Mouse (Mus musculus): ENCODE results near the gene Ap2s1. TPM values are rescaled to one million over a fixed set of nuclear protein-coding genes. Genes with fewer than 3 reads are reported as not detected.
"Not testable (repeated sequence)": the region's sequence is repeated elsewhere in the genome, so short reads cannot be mapped to it uniquely, and the experiment has no call there.

Gene Ap2s1
- polyA plus RNA-seq, 1 experiment from 2014 or later = 262 TPM

GRCm38 (mm10) chr7:16708244-16708643 lies 30.0 kb upstream of the Ap2s1 start:
- Histone ChIP-seq H3K27me3 (ENCODE audit: insufficient read depth, low read length) (no peaks in the 10 kb centered on the region), H3K4me3 (replicated peaks; ENCODE audit: low read depth, low read length) (no peak overlapping the region), H3K36me3 (ENCODE audit: insufficient read depth, low read length) (no peaks in the 10 kb centered on the region), H3K9me3 (replicated peaks; ENCODE audit: low read length) (no peaks in the 10 kb centered on the region), H3K4me2 (ENCODE audit: low read length) (no peak overlapping the region), H3K9ac (ENCODE audit: low read depth, low read length) (no peak overlapping the region), H3K4me1 (replicated peaks; ENCODE audit: insufficient read depth, low read length) (no peaks in the 10 kb centered on the region), H3K27ac (no peak overlapping the region)
- TF ChIP-seq CTCF (IDR thresholded peaks at IDR 0.05; ENCODE audit: low read depth) = no peak
- ATAC-seq (replicated peaks; ENCODE audit: low FRiP score, low read depth) (no peak), DNase-seq (ENCODE audit: low spot score) (no peak)
- 32% methylated on average over 9 of the region's 9 CpGs for WGBS

DNA sequence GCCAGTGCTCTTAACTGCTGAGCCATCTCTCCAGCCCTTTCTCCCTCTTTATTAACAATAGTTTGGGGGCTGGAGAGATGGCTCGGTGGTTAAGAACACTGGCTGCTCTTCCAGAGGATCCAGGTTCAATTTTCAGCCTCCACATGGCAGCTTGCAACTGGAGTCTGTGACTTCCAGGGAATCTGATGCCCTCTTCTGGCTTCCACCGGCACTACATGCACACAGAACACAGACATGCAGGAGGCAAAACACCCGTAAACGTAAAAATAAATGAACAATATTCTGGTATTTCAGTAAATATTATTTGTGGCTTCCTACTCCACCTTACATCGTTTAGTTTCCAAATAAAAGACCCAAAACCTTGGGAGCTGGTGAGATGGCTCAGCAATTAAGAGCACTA lies 27.6 kb upstream of the Ap2s1 start:
- H3K27me3 ChIP-seq (ENCODE audit: insufficient read depth, low read length) = no peaks in the 10 kb centered on the region
- no peaks in the 10 kb centered on the region for H3K36me3 ChIP-seq (ENCODE audit: insufficient read depth, low read length)
- no peak for DNase-seq (ENCODE audit: low spot score)
- H3K4me3 ChIP-seq (replicated peaks; ENCODE audit: low read depth, low read length) = no peak overlapping the region
- 78% methylated on average over 5 of the region's 5 CpGs for WGBS
- ATAC-seq (replicated peaks; ENCODE audit: low FRiP score, low read depth) = no peak
- TF ChIP-seq CTCF (IDR thresholded peaks at IDR 0.05; ENCODE audit: low read depth) = peak; percentile 39; the same call in 1 of the 2 replicates
- no peaks in the 10 kb centered on the region for H3K9me3 ChIP-seq (replicated peaks; ENCODE audit: low read length)
- no peaks in the 10 kb centered on the region for H3K4me1 ChIP-seq (replicated peaks; ENCODE audit: insufficient read depth, low read length)
- H3K4me2 ChIP-seq (ENCODE audit: low read length) = no peak overlapping the region
- H3K9ac ChIP-seq (ENCODE audit: low read depth, low read length) = no peak overlapping the region
- H3K27ac ChIP-seq = no peak overlapping the region

DNA sequence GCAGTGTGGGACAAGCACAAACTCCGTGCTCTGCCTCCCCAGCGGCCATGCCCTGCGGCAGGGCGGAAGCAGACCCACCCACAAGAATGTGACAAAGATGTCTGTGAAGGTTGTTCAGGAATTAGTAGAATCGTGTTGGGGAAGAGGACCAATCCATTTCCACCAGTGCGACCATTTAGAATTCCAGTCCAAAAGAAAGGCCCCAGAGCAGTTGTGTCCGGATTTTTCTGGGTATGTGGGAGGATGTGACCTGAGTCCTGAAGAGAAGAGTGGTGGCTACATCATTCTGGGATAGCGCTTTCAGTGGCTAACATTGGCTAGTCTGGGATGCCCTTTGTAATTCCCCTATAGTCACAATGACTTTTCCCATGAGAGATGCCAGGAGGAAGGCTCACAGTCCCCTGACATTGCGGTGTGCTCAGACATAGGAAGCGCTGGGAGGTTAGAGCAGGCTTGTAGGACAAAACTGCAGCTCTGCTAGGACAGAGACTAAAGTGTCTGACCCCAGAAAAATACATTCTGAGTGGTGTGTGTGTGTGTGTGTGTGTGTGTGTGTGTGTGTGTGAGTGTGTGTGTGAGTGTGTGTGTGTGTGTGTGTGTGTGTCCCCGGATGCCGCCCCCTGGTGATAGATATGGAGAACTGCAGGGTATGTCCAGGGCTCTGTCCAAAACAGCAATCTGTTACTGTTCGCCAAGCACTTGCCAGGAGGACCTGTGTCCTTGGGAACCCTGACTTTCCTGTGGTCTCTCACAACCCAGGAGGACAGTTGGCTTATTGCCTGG lies 25.4 kb upstream of the Ap2s1 start:
- peak; percentile 25; the same call in 1 of the 2 replicates for TF ChIP-seq CTCF (IDR thresholded peaks at IDR 0.05; ENCODE audit: low read depth)
- Histone ChIP-seq H3K36me3 (ENCODE audit: insufficient read depth, low read length) (no peaks in the 10 kb centered on the region), H3K4me3 (replicated peaks; ENCODE audit: low read depth, low read length) (no peak overlapping the region), H3K27me3 (ENCODE audit: insufficient read depth, low read length) (no peaks in the 10 kb centered on the region), H3K4me2 (ENCODE audit: low read length) (no peak overlapping the region), H3K9me3 (replicated peaks; ENCODE audit: low read length) (no peaks in the 10 kb centered on the region), H3K9ac (ENCODE audit: low read depth, low read length) (no peak overlapping the region), H3K4me1 (replicated peaks; ENCODE audit: insufficient read depth, low read length) (0 out of 2 replicates have a peak, but pooled peaks cover 4% of the 10 kb centered on the region), H3K27ac (no peak overlapping the region)
- WGBS = 76% methylated on average over 13 of the region's 13 CpGs
- DNase-seq (ENCODE audit: low spot score) (no peak), ATAC-seq (replicated peaks; ENCODE audit: low FRiP score, low read depth) (no peak)

DNA sequence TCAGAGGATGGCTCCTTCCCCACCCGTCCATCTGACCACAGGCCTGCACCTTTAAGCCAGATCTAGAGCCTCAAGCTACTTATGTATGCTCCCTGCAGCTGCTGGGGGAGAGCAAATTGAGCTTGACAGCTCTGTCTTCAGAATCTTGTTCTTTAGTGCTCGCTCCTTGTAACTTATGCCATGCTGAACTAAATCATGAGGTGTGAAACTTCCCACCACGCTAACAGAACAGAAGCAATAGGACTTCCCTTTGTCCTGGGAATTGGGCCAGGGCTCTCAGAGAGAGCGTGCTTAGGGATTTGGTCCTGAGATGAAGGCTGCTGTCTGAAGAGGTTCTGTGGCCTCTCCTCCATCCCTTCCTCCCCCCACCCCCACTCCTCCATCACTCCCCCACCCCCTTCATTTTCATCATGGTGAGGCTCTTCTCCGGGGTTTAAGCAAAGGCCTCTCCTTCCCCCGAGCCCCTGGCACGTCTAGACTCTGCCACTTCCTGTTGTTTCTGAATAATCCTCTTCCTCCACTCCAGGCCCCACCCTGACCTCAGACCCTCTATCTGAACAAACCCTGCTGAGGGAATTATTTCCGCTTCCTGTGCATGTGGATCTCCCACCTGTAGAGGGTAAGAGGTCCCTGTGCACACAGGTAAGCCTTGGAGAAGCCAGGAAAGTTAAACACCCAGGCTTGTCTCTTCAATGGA lies 21.6 kb upstream of the Ap2s1 start:
- H3K9ac ChIP-seq (ENCODE audit: low read depth, low read length); H3K27me3 ChIP-seq (ENCODE audit: insufficient read depth, low read length); H3K4me1 ChIP-seq (replicated peaks; ENCODE audit: insufficient read depth, low read length); H3K36me3 ChIP-seq (ENCODE audit: insufficient read depth, low read length); DNase-seq (ENCODE audit: low spot score); H3K4me2 ChIP-seq (ENCODE audit: low read length); H3K9me3 ChIP-seq (replicated peaks; ENCODE audit: low read length); ATAC-seq (replicated peaks; ENCODE audit: low FRiP score, low read depth); H3K27ac ChIP-seq; H3K4me3 ChIP-seq (replicated peaks; ENCODE audit: low read depth, low read length): not testable (repeated sequence)
- WGBS = 34% methylated on average over 8 of the region's 8 CpGs

GRCm38 (mm10) chr7:16721629-16722028 lies 16.6 kb upstream of the Ap2s1 start, which contains the start of gene Ceacam9:
TSS of gene Ceacam9 (plus strand) at chr7:16721929.
- H3K4me3 ChIP-seq (replicated peaks; ENCODE audit: low read depth, low read length) = no peak within 1 kb of the TSS
- DNase-seq (ENCODE audit: low spot score) (no peak), ATAC-seq (replicated peaks; ENCODE audit: low FRiP score, low read depth) (no peak)
- no peaks in the 10 kb centered on the region for H3K36me3 ChIP-seq (ENCODE audit: insufficient read depth, low read length)
- no peaks in the 10 kb centered on the region for H3K27me3 ChIP-seq (ENCODE audit: insufficient read depth, low read length)
- 91% methylated on average over 2 of the region's 2 CpGs for WGBS
- no peak within 1 kb of the TSS for H3K4me2 ChIP-seq (ENCODE audit: low read length)
- no peaks in the 10 kb centered on the region for H3K4me1 ChIP-seq (replicated peaks; ENCODE audit: insufficient read depth, low read length)
- no peak for TF ChIP-seq CTCF (IDR thresholded peaks at IDR 0.05; ENCODE audit: low read depth)
- no peaks in the 10 kb centered on the region for H3K9me3 ChIP-seq (replicated peaks; ENCODE audit: low read length)
- no peak within 1 kb of the TSS for H3K9ac ChIP-seq (ENCODE audit: low read depth, low read length)
- no peak within 1 kb of the TSS for H3K27ac ChIP-seq

- not testable (repeated sequence) for H3K27me3 ChIP-seq (ENCODE audit: insufficient read depth, low read length); H3K4me3 ChIP-seq (replicated peaks; ENCODE audit: low read depth, low read length); DNase-seq (ENCODE audit: low spot score); H3K9ac ChIP-seq (ENCODE audit: low read depth, low read length); H3K27ac ChIP-seq; H3K36me3 ChIP-seq (ENCODE audit: insufficient read depth, low read length); H3K4me2 ChIP-seq (ENCODE audit: low read length); H3K4me1 ChIP-seq (replicated peaks; ENCODE audit: insufficient read depth, low read length); H3K9me3 ChIP-seq (replicated peaks; ENCODE audit: low read length); ATAC-seq (replicated peaks; ENCODE audit: low FRiP score, low read depth)
- 78% methylated on average over 3 of the region's 3 CpGs for WGBS
Measured at GRCm38 (mm10) chr7:16722490-16722889, 15.7 kb upstream of the Ap2s1 start.

Measured in kidney, postnatal 0 days (tissue).